Mouse (Mus musculus) WW6 (cell line): ENCODE results near the gene Ivd.

ENCODE experiments used
- DNase-seq: peaks from one replicate; pipeline ENCODE4 v3.0.0-alpha.2; 2013; ENCODE audit warnings: low read depth, low spot score

The Ivd gene

DNA sequence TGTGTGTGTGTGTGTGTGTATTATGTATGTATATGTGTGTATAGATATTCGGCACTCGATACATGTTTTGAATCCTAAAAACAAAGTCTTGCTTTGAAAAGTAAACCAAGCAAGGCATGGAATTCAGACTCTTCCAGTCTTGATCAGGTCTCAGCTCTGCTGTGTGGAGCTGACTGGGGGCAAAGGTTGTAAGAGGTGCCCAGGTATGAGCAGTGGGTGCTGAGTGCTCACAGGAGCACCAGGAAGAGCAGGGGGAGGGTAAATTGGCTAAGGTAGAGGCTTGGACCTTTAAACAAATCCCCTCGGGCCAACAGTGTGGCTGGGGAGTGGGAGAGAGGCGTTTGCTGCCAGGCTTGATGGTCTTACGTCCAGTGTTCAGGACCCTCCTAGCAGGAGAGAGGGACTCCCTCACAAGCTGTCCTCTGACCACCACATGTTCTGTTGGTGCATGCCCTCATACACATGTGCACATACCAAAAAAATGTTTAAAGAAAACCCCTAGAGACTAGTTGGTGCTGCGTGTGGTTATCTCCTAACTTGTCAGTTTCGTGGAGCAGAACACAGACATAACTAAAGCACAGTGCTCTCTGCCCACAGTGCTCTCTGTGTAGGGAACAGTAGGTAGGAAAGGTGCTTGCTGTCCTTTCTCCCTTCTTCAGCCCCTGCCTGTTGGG is 49.0 kb downstream of the Ivd start:
- no peak for DNase-seq

DNA sequence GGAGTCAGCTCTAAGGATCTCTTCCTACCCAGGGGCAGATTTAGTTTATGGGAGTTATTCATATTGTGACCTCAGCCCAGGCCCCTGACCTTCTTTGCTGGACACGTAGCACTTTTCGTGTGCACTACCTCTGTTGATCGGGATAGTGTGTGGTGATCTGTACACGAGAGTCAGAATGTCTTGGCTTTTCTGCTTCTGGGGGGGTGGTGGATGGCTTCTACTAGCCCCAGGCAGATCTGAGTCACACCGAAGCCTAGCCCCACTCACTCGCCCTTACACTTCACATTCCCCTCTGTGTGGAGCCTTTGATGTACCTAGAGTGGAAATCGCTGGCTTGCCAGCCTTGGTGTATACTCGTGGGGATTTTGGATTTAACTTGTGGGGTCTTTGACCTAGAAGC is 51.0 kb downstream of the Ivd start:
- DNase-seq, result no peak

DNA sequence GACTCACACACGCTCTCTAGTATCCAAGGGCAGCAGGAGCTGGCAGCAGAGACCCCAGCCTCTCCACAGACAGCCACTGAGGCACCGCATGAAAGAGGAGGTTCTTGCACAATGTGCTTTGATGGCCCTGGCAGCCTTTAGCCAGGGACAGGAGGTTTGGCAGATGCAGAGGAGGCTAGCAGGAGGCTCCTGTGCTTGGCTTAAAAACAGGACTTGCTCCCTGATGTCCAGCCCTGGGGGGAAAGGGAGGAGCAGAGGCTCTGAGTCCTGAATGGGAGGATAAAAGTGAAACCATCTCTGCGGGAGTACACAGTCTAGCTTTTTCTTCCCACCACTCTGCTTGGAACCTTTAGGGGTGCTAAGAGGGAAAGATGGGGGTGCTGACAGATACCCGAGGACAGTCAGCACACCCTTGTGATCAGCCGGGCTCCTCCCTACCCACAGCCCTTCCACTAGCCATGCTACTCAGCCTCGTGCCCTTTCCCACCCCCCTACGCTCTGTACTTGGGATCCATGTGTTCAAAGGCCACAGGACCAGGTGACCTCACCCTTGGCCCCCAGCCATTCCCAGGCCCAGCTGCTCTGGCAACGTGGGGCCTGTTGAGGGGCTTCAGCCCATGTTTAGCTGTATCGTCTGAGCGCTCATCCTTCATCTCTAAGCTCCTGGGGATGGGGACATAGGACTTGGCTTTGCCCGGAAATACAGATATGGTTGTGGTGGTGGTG is 52.0 kb downstream of the Ivd start:
- no peak for DNase-seq

DNA sequence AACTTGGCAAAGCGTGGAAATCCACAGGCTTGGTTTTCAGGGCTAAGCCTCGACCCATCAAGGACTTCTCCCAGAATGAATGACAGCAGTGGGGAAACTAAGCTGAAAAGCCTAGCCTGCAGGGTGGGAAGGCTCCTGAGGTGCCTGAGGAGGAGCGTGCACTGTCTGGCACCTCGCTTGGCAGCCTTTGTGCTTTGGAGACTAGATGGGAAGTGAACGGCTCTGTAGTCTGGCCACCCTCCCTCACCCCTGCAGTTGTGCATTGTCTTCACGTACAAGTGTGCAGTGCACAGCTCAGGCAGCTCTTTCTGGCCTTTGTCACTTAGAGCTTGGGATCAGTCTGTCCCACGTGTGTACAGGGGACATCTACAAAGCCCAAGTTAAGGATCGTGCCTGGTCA is 52.9 kb downstream of the Ivd start:
- no peak for DNase-seq

DNA sequence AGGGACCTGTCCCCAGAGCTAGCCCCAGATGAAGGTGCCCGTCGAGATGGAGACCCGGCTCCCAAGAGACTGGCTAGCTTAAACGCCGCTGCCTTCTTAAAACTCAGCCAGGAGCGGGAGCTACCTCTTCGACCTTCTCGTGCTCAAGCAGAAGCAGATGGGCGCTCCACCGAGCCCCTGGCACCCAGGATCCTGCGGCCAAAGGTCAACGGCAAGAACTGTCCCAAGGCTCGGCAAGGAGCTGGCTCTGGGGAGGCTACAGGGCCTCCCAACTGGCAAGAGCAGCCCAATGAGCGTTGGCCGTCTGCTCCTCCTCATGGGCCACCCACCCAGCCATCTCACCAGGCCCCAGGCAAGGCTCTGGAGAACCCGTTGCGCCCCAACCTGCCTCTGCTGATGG is 54.7 kb downstream of the Ivd start:
- DNase-seq, result no peak

DNA sequence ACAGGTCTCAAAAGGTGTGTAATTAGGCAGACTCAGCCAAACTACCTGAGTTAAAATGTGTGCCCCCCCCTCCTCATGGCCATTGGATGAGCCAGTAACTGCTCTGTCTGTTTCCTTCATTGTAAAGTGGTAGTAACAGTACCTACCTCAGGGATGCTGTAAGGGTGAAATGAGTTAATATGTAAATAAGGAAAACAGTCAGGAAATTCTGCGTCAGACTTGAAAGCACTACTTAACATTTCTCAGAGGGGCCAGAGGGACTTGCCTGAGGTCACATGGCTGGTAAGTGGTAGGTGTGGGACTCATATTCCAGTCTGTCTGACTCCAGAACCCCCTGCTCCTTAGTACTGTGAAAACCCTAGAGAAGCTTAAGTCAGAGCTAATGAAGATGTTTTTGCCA is 56.8 kb downstream of the Ivd start:
- no peak for DNase-seq

DNA sequence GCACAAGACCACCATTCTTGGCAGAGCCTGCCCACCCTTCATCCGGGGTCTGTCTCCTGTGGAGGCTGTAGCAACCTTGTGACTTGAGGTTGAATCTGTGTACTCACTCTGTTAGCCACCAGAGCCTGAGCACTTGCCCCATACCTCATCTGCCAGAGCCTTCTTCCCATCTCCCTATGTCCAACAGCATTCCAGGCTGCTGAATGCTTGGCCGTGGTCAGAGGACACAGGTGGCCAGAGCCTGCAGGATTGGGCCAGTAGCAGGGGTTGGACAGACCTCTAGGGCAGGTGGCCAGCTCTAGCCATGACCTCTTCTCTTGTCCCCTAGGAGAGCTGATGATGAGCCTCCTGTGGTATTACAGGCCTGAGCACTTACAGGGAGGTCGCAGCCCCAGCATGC is 58.7 kb downstream of the Ivd start:
- DNase-seq, result no peak

DNA sequence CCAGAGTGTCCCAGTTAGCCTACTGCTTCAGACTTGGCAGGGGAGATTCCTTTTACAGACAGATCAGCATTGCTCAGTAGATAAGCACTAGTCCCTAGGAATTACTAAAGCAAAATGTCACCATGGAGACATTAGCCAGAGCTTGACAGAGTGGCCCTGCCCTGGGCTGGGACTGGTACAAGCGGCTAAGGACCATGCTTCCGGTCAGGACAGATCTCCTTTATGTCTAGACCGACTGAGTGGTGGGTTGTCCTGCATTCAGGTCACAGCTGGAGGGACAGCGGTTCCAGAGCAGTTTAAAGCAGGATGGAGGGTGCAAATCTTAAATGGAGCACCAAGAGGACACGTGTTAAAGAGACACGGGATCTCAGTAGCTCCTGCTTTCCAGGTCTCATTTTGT is 64.2 kb downstream of the Ivd start:
- no peak for DNase-seq

DNA sequence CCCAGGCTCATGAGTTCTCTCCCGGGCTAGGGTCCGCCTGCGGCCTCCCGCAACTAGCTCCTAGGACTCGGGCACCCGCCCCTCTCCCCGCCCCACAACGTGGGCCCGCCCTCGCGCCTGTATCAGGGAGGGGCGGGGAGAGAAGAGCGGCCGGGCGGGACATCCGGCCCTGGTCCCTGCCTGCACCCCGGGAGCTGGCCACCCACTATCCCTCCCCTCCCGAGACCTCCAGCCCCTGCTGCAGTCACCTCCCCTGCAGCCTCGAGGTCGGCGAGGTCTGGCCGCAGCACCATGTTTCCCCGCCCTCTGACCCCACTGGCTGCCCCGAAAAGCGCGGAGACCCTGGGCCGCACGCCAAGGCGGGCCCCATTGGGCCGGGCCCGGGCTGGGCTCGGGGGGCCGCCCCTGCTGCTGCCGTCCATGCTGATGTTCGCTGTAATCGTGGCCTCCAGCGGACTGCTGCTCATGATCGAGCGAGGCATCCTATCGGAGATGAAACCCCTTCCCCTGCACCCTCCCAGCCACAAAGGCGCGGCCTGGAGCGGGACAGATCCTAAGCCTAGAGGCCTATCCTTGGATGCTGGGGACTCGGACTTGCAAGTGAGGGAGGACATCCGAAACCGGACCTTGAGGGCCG is 64.7 kb downstream of the Ivd start, which contains the start of gene Chst14:
Gene Chst14, plus strand, starts transcription at position 136 of the 637 bp plus-strand sequence.
- DNase-seq, result no peak

DNA sequence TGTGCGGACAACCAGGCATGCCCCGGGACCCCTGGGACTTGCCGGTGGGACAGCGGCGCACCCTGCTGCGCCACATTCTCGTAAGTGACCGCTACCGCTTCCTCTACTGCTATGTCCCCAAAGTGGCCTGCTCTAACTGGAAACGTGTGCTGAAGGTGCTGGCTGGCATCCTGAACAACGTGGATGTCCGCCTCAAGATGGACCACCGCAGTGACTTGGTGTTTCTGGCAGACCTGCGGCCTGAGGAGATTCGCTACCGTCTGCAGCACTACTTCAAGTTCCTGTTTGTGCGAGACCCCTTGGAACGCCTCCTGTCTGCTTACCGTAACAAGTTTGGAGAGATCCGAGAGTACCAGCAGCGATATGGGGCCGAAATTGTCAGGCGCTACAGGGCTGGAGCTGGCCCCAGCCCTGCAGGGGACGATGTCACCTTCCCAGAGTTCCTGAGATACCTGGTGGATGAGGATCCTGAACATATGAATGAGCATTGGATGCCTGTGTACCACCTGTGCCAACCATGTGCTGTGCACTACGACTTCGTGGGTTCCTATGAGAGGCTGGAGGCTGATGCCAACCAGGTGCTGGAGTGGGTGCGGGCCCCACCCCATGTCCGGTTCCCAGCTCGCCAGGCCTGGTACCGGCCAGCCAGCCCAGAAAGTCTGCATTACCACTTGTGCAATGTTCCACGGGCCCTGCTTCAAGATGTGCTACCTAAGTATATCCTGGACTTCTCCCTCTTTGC is 65.4 kb downstream of the Ivd start:
- no peak for DNase-seq
